In genomic region chr12:79880346-79880745, GRCm38 (mm10) we compare ENCODE assay signal across 8 mouse cellular contexts.
DNase-seq lines count a peak whose midpoint lies in the region; ATAC-seq lines count a peak whose summit lies in the region.
"Had no signal": no experiment of that assay in that cellular context is flagged by ENCODE, and none has a peak within 500 bp of the region (broad histone marks: within the 10 kb centered on the region; RNA-seq: fewer than 3 reads in every experiment).

No protein-coding gene starts in this region.

- WGBS in lung, embryonic 16.5 days, result 41% methylated on average over 4 of the region's 4 CpGs
- 39% methylated on average over 4 of the region's 4 CpGs for WGBS in forebrain, embryonic 12.5 days
- WGBS in intestine, embryonic 15.5 days, result 59% methylated on average over 4 of the region's 4 CpGs
- 50% methylated on average over 4 of the region's 4 CpGs for WGBS in stomach, embryonic 14.5 days

- DNase-seq in lung, postnatal 10 days, result no peak
- DNase-seq in left cerebral cortex, postnatal 36 days (ENCODE audit: low spot score in 2 of 2), result no peak

- H3K4me3 ChIP-seq in lung, embryonic 16.5 days (ENCODE audit: low read length), result no peak overlapping the region
- no peak overlapping the region for H3K4me3 ChIP-seq in forebrain, embryonic 12.5 days (replicated peaks)
- H3K4me3 ChIP-seq in intestine, embryonic 15.5 days (replicated peaks), result no peak overlapping the region
- no peak overlapping the region for H3K4me3 ChIP-seq in stomach, embryonic 14.5 days (ENCODE audit: low read depth, low read length)

- H3K27me3 ChIP-seq in lung, embryonic 16.5 days (ENCODE audit: control insufficient read depth, insufficient read depth, low read depth, low read length), result no peaks in the 10 kb centered on the region
- H3K27me3 ChIP-seq in forebrain, embryonic 12.5 days, result no peaks in the 10 kb centered on the region
- no peaks in the 10 kb centered on the region for H3K27me3 ChIP-seq in intestine, embryonic 15.5 days (replicated peaks)
- no peaks in the 10 kb centered on the region for H3K27me3 ChIP-seq in stomach, embryonic 14.5 days (ENCODE audit: control insufficient read depth, insufficient read depth, low read length)
- H3K27me3 ChIP-seq: Patski had no signal

- intact Hi-C loops in left cerebral cortex, postnatal 36 days (cut with DNase I), result no loop called here

- peak overlapping the region; percentile 42 for H3K4me2 ChIP-seq in lung, embryonic 16.5 days (ENCODE audit: low read depth, low read length)
- no peak overlapping the region for H3K4me2 ChIP-seq in forebrain, embryonic 12.5 days
- H3K4me2 ChIP-seq in intestine, embryonic 15.5 days (replicated peaks), result no peak overlapping the region
- H3K4me2 ChIP-seq in stomach, embryonic 14.5 days (replicated peaks; ENCODE audit: low read depth, low read length), result no peak overlapping the region

- no peaks in the 10 kb centered on the region for H3K36me3 ChIP-seq in lung, embryonic 16.5 days (ENCODE audit: control insufficient read depth, insufficient read depth, low read length)
- no peaks in the 10 kb centered on the region for H3K36me3 ChIP-seq in forebrain, embryonic 12.5 days (replicated peaks)
- no peaks in the 10 kb centered on the region for H3K36me3 ChIP-seq in intestine, embryonic 15.5 days
- H3K36me3 ChIP-seq in stomach, embryonic 14.5 days (ENCODE audit: control insufficient read depth, insufficient read depth, low read length), result no peaks in the 10 kb centered on the region

- peak overlapping the region; percentile 89 for H3K27ac ChIP-seq in lung, embryonic 16.5 days (ENCODE audit: low read length)
- H3K27ac ChIP-seq in forebrain, embryonic 12.5 days, result peak overlapping the region; percentile 90
- peak overlapping the region; percentile 57 for H3K27ac ChIP-seq in intestine, embryonic 15.5 days
- H3K27ac ChIP-seq in stomach, embryonic 14.5 days (ENCODE audit: low read length), result peak overlapping the region; percentile 86; the same call in 1 of the 2 replicates

- H3K4me1 ChIP-seq in lung, embryonic 16.5 days (replicated peaks; ENCODE audit: control insufficient read depth, insufficient read depth, low read length), result peaks cover 36% of the 10 kb centered on the region
- H3K4me1 ChIP-seq in forebrain, embryonic 12.5 days, result peaks cover 34% of the 10 kb centered on the region
- H3K4me1 ChIP-seq in intestine, embryonic 15.5 days (replicated peaks), result peaks cover 24% of the 10 kb centered on the region
- H3K4me1 ChIP-seq in stomach, embryonic 14.5 days (ENCODE audit: control insufficient read depth, insufficient read depth, low read length), result peaks cover 27% of the 10 kb centered on the region

- no peak; the same call in 1 of the 2 replicates for ATAC-seq in lung, embryonic 16.5 days (ENCODE audit: low read depth)
- ATAC-seq in forebrain, embryonic 12.5 days (ENCODE audit: low FRiP score), result no peak
- no peak for ATAC-seq in intestine, embryonic 15.5 days
- ATAC-seq in stomach, embryonic 14.5 days (ENCODE audit: insufficient number of reproducible peaks, insufficient read depth, low FRiP score, low read depth), result no peak
- no peak for ATAC-seq in activated CD4-positive, CD25-positive, alpha-beta regulatory T cell, adult 4 months
- ATAC-seq: Patski had no signal

- H3K9ac ChIP-seq in lung, embryonic 16.5 days (ENCODE audit: low read length), result peak overlapping the region; percentile 60; the same call in 1 of the 2 replicates
- peak overlapping the region; percentile 22; the same call in 1 of the 2 replicates for H3K9ac ChIP-seq in forebrain, embryonic 12.5 days
- H3K9ac ChIP-seq in intestine, embryonic 15.5 days, result no peak overlapping the region
- no peak overlapping the region for H3K9ac ChIP-seq in stomach, embryonic 14.5 days (replicated peaks; ENCODE audit: low read depth, low read length)

- H3K9me3 ChIP-seq in lung, embryonic 16.5 days (ENCODE audit: control insufficient read depth, low read length), result 0 out of 2 replicates have a peak, but pooled peaks cover 2% of the 10 kb centered on the region
- 0 out of 2 replicates have a peak, but pooled peaks cover 3% of the 10 kb centered on the region for H3K9me3 ChIP-seq in forebrain, embryonic 12.5 days
- no peaks in the 10 kb centered on the region for H3K9me3 ChIP-seq in intestine, embryonic 15.5 days
- H3K9me3 ChIP-seq in stomach, embryonic 14.5 days (ENCODE audit: control insufficient read depth, low read depth, low read length), result no peaks in the 10 kb centered on the region

Comparison
In these comparisons a context has a peak if more than half of its experiments do, and no peak if none do; other contexts are left out.
1. H3K9ac ChIP-seq: peak in lung, embryonic 16.5 days (single experiment) and forebrain, embryonic 12.5 days (single experiment); none in intestine, embryonic 15.5 days (single experiment) and stomach, embryonic 14.5 days (single experiment).
2. Peak in every context shown above with its lines, with median percentiles within 50 percentile points of each other: H3K27ac ChIP-seq.